Mouse (Mus musculus) embryonic facial prominence, embryonic 11.5 days (tissue): Measurements from ENCODE around the gene Slc35g1. TPM values are rescaled to one million over a fixed set of nuclear protein-coding genes. Genes with fewer than 3 reads are reported as not detected.

Experiments used
- ATAC-seq: fragments of 200-750 bp; cut with Nextera tagmentation; replicated peaks from 2 replicates; pipeline ENCODE4 v1.8.0; 2017; ENCODE audit warnings: low read depth; ENCODE audit not compliant: insufficient number of reproducible peaks, low FRiP score, low TSS enrichment
- DNase-seq: peaks from one replicate; pipeline ENCODE4 v3.0.0-alpha.2; 2015; ENCODE audit warnings: low spot score
- H3K27ac ChIP-seq: fragments of 300-500 bp; sonication (generic); replicated peaks from 2 replicates; pipeline ENCODE4 v1.5.1; 2014; ENCODE audit warnings: mild to moderate bottlenecking, low read depth, low read length, control low read depth
- H3K27me3 ChIP-seq: fragments of 300-500 bp; sonication (generic); 2 replicates; pipeline ENCODE4 v1.6.1; 2014; ENCODE audit warnings: mild to moderate bottlenecking, low read length, moderate library complexity, mixed read lengths; ENCODE audit not compliant: control insufficient read depth, insufficient read depth
- H3K36me3 ChIP-seq: fragments of 300-500 bp; sonication (generic); replicated peaks from 2 replicates; pipeline ENCODE4 v1.6.1; 2014; ENCODE audit warnings: low read depth, mild to moderate bottlenecking, low read length, moderate library complexity, mixed read lengths; ENCODE audit not compliant: control insufficient read depth, insufficient read depth
- H3K4me1 ChIP-seq: fragments of 300-500 bp; sonication (generic); 2 replicates; pipeline ENCODE4 v1.6.1; 2014; ENCODE audit warnings: low read length, mixed read lengths; ENCODE audit not compliant: control insufficient read depth, insufficient read depth
- H3K4me2 ChIP-seq: fragments of 300-500 bp; sonication (generic); 2 replicates; pipeline ENCODE4 v1.6.1; 2014; ENCODE audit warnings: low read depth, mild to moderate bottlenecking, control low read depth, low read length, moderate library complexity
- H3K4me3 ChIP-seq: fragments of 300-500 bp; sonication (generic); 2 replicates; pipeline ENCODE4 v1.5.1; 2014; ENCODE audit warnings: low read depth, low read length, control low read depth
- H3K9ac ChIP-seq: fragments of 300-500 bp; sonication (generic); replicated peaks from 2 replicates; pipeline ENCODE4 v1.6.1; 2014; ENCODE audit warnings: mild to moderate bottlenecking, control low read depth, low read length
- H3K9me3 ChIP-seq: fragments of 300-500 bp; sonication (generic); replicated peaks from 2 replicates; pipeline ENCODE4 v1.6.1; 2016; ENCODE audit warnings: mild to moderate bottlenecking, low read length, inconsistent platforms, mixed read lengths; ENCODE audit not compliant: control insufficient read depth
- WGBS: fragments of 180-500 bp; shearing (Covaris S2); extraction: QIAGEN DNeasy Blood & Tissue Kit; methylation state at CpG from one replicate; pipeline ENCODE4 v1.1.7; 2014; 5-methylcytosine and 5-hydroxymethylcytosine counted together
- polyA plus RNA-seq: library from polyadenylated mRNA; unstranded; fragments of >200 nt; fragmentation: Nextera tagmentation; extraction: Ambion mirVana; gene quantifications from 2 replicates; pipeline ENCODE4 v1.2.1, GENCODE M21; 2014

Slc35g1 gene
- polyA plus RNA-seq, 1 experiment from 2014 or later: 3.8 TPM

DNA sequence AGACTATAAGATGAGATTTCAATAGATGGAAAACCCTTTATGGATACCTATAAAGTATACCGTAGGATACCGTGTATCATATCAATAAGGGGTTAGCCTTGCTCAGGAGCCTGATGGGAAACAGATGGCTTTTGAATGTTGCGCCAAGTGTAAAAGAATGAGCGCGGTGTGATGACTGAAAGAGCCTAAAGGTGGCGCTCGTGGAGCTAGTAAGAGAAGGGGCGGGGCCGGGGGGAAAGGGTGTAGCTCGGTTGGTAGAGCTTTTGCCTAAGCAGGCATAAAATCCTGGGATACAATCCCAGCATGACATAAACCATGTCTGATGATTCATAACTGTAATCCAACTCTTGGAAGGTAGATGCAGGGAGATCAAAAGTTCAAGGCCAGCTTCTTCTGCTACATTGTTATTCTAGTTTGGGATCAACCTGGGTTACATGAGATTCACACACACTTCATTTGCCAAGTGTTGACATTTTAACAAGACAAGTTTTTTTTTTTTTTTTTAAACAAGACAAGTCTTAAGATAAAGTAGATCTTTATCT is 40.9 kb upstream of the Slc35g1 start:
- H3K9ac ChIP-seq: no peak overlapping the region
- no peak overlapping the region for H3K4me2 ChIP-seq
- WGBS: 70% methylated on average over 10 of the region's 10 CpGs
- H3K4me1 ChIP-seq: no peaks in the 10 kb centered on the region
- no peaks in the 10 kb centered on the region for H3K36me3 ChIP-seq
- no peak overlapping the region for H3K4me3 ChIP-seq
- no peaks in the 10 kb centered on the region for H3K9me3 ChIP-seq
- no peak for ATAC-seq
- DNase-seq: no peak
- H3K27ac ChIP-seq: no peak overlapping the region
- no peaks in the 10 kb centered on the region for H3K27me3 ChIP-seq

DNA sequence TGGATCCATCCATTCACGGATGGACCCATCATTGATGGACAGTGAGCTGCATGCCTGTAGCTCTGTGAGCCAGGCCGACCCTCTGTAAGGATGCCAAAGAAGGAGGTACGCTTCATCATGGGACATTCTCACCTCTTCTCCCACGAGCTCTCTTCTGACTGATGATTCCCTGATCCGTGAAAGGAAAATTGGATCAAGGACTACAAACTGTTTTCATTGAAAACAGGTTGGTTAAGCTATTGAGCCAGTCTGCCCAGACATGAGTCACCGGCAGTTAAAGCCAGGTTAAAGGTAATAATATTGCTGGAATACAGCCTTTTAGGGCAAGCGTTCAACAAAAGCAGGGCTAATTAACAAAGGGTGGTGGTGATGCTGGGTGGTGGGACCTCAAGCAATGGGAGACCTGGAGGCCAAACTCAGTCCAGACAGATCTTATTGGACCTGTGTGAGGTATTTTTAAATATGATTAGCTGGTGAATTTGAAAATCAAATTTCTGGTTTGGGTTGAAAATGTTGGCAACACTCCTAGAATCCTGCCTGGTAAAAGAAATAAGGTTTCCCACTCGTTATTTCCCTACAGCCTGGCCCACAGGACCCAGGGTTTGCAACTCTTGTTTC is 39.5 kb upstream of the Slc35g1 start:
- 73% methylated on average over 8 of the region's 8 CpGs for WGBS
- ATAC-seq (no peak), DNase-seq (no peak)
- Histone ChIP-seq H3K27ac (no peak overlapping the region), H3K9ac (no peak overlapping the region), H3K36me3 (no peaks in the 10 kb centered on the region), H3K9me3 (no peaks in the 10 kb centered on the region), H3K27me3 (no peaks in the 10 kb centered on the region), H3K4me3 (no peak overlapping the region), H3K4me1 (no peaks in the 10 kb centered on the region), H3K4me2 (no peak overlapping the region)

GRCm38 (mm10) chr19:38357956-38358623 is 37.7 kb upstream of the Slc35g1 start:
- Histone ChIP-seq H3K27ac (no peak overlapping the region), H3K9me3 (no peaks in the 10 kb centered on the region), H3K4me2 (no peak overlapping the region), H3K36me3 (no peaks in the 10 kb centered on the region), H3K4me3 (no peak overlapping the region), H3K9ac (no peak overlapping the region), H3K27me3 (no peaks in the 10 kb centered on the region), H3K4me1 (no peaks in the 10 kb centered on the region)
- ATAC-seq: no peak
- WGBS: 82% methylated on average over 9 of the region's 9 CpGs
- no peak for DNase-seq

DNA sequence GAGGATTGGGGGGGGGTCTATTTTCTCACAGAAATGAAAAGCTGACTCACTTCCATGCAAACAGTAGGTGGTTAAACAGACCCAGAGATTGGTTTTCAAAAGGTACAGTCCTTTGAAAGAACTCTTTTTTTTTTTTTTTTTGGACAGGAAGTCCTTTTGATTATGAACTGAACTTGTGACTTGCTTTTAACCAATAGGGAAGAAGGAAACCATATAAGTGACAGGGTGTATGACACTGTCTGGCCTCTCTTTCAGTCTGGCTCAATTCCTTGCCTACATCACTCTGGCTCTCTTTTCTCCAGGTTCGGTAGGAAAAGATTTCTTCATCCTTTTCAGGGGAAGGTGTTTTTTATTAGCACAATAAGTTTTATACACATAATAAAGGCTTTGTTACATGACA is 36.5 kb upstream of the Slc35g1 start:
- Histone ChIP-seq H3K4me2 (no peak overlapping the region), H3K9me3 (no peaks in the 10 kb centered on the region), H3K9ac (no peak overlapping the region), H3K4me1 (no peaks in the 10 kb centered on the region), H3K4me3 (no peak overlapping the region), H3K27me3 (no peaks in the 10 kb centered on the region), H3K36me3 (no peaks in the 10 kb centered on the region), H3K27ac (no peak overlapping the region)
- DNase-seq (no peak), ATAC-seq (no peak)
- WGBS: 86% methylated on average over 1 of the region's 1 CpGs

- WGBS: 84% methylated on average over 2 of the region's 2 CpGs
Measured at GRCm38 (mm10) chr19:38361850-38362249, 33.9 kb upstream of the Slc35g1 start.

DNA sequence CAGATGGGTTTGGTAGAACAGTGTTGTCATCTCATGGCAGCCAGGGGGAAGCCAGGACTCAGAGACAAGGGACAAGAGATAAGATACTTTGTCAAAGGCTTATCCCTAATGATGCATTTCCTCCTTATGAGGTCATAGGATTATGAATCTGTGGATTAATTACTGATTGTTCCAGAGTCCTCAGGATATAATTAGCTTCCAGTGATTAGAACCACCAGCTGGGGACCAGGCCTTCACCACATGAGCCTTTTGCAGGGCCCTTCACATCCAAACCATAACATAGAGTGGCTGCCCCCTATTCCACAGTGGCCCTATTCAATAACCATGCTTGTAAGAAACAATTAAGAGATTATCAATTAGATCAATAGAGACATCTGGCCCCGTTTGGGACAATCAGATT is 32.4 kb upstream of the Slc35g1 start:
- Histone ChIP-seq H3K27ac (no peak overlapping the region), H3K9ac (no peak overlapping the region), H3K4me1 (no peaks in the 10 kb centered on the region), H3K4me2 (no peak overlapping the region), H3K36me3 (no peaks in the 10 kb centered on the region), H3K27me3 (no peaks in the 10 kb centered on the region), H3K9me3 (no peaks in the 10 kb centered on the region), H3K4me3 (no peak overlapping the region)
- ATAC-seq (no peak), DNase-seq (no peak)
- WGBS: 53% methylated on average over 1 of the region's 1 CpGs

More at GRCm38 (mm10) chr19:38361850-38362249, 33.9 kb upstream of the Slc35g1 start:
- H3K27ac ChIP-seq: no peak overlapping the region
- no peaks in the 10 kb centered on the region for H3K4me1 ChIP-seq
- no peak for DNase-seq
- no peak overlapping the region for H3K4me3 ChIP-seq
- no peaks in the 10 kb centered on the region for H3K9me3 ChIP-seq
- H3K4me2 ChIP-seq: no peak overlapping the region
- H3K9ac ChIP-seq: no peak overlapping the region
- no peaks in the 10 kb centered on the region for H3K36me3 ChIP-seq
- no peak for ATAC-seq
- no peaks in the 10 kb centered on the region for H3K27me3 ChIP-seq

- 42% methylated on average over 6 of the region's 6 CpGs for WGBS
- Histone ChIP-seq H3K4me3 (no peak overlapping the region), H3K9me3 (no peaks in the 10 kb centered on the region), H3K9ac (no peak overlapping the region), H3K27ac (no peak overlapping the region), H3K4me1 (no peaks in the 10 kb centered on the region), H3K36me3 (no peaks in the 10 kb centered on the region), H3K27me3 (no peaks in the 10 kb centered on the region), H3K4me2 (no peak overlapping the region)
- DNase-seq (no peak), ATAC-seq (no peak)
Measured at GRCm38 (mm10) chr19:38363879-38364659, 31.7 kb upstream of the Slc35g1 start.
